Mouse (Mus musculus): ENCODE results near the gene Tpcn2.

Gene Tpcn2

GRCm38 (mm10) chr7:145299562-145300320 is 15.9 kb upstream of the Tpcn2 start:
- no peak for DNase-seq (ENCODE audit: low spot score)

- no peak for DNase-seq (ENCODE audit: low spot score)
Measured at GRCm38 (mm10) chr7:145298666-145299490, 15.1 kb upstream of the Tpcn2 start.

GRCm38 (mm10) chr7:145293859-145294258 is 10.0 kb upstream of the Tpcn2 start:
- no peak for DNase-seq (ENCODE audit: low spot score)

- DNase-seq (ENCODE audit: low spot score), result no peak
Measured at GRCm38 (mm10) chr7:145292726-145293125, 8.9 kb upstream of the Tpcn2 start.

- no peak for DNase-seq (ENCODE audit: low spot score)
Measured at GRCm38 (mm10) chr7:145291847-145292246, 8.0 kb upstream of the Tpcn2 start.

- DNase-seq (ENCODE audit: low spot score), result no peak
Measured at GRCm38 (mm10) chr7:145289302-145289701, 5.5 kb upstream of the Tpcn2 start.

- DNase-seq (ENCODE audit: low spot score), result no peak
Measured at GRCm38 (mm10) chr7:145287410-145287809, 3.6 kb upstream of the Tpcn2 start.

- DNase-seq (ENCODE audit: low spot score), result no peak
Measured at GRCm38 (mm10) chr7:145285476-145285875, 1.7 kb upstream of the Tpcn2 start.

- DNase-seq (ENCODE audit: low spot score), result no peak
Measured at GRCm38 (mm10) chr7:145284293-145284692, 482 bp upstream of the Tpcn2 start.

DNA sequence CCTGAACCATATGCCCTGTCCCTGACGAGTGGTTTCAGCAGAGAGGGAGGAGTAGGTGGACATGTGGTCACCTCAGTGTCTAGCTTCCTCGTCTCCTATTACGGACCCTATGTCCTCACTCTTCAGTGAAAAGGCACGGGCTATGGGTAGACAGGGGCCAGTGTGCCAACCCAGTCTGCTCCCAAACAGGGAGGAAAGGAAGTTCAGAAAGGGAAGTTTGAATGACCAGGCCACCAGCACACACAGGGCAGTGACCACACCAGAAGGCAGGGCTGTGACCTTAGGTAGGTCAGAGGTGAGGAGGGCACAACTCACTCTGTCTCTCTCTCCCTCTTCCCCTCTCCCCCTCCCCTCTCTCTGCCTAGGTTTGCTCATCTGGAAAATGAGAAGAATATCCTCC is 770 bp downstream of the Tpcn2 start:
- no peak for DNase-seq (ENCODE audit: low spot score)

- no peak for DNase-seq (ENCODE audit: low spot score)
Measured at GRCm38 (mm10) chr7:145281396-145281795, 2.4 kb downstream of the Tpcn2 start.

- no peak for DNase-seq (ENCODE audit: low spot score)
Measured at GRCm38 (mm10) chr7:145275488-145275887, 8.3 kb downstream of the Tpcn2 start.

DNA sequence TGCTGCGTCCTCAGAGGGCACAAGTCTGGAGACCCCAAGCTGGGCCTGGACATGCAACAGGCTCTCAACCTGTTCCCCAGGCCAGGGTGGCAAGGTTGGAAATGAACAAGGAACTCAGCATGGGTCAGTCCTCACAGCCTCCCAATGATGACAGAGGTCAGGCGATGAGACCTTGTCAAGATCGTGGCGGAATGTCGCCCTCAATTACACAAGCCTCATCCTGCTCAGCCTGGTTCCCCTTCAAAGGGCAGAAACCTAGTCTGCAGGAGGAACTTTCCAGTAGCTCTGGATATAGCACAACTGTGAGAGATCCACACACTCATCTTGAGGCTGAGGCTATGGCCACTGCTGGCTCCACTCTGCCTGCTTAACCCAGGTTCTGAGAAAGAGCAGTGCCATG is 12.9 kb downstream of the Tpcn2 start:
- no peak for DNase-seq (ENCODE audit: low spot score)

DNA sequence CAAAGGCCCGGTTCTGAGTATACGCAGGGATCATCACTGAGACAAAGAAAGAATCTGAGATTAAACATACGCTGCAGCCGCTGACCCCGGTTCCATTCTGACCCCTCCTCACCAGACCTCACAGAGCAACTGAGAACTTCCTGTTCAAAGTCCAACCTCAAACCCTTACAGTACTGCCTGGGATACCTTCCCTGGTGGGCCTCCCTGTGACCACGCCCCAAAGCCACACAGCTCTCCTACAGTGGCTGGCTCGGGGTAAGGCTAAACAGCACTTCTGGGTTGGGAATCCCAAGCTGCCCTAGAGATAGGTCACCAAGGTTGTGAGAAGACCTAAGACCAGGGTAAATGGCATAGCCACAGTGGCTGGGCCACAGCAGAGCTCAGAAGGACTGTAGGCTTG is 14.9 kb downstream of the Tpcn2 start:
- no peak for DNase-seq (ENCODE audit: low spot score)

DNA sequence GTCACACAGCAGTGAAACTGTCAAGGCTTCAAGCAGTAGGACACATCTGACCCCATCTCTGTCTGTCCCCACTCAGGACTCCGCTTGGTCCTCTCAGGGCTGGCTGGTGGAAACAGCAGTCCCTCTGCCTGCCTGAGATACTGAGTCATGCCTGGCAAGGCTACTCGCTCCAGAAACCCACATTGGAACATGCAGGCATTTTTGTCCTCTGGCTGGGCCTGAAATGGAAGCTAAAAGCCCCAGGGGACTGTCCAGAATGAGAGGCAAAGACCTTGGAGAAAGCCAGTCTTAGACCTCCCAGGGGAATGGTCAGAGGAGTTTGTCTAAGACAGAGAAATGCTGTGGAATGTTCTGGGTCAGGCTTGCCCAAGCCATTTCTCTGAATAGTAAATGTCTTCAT is 17.8 kb downstream of the Tpcn2 start:
- no peak for DNase-seq (ENCODE audit: low spot score)

- DNase-seq (ENCODE audit: low spot score), result no peak
Measured at GRCm38 (mm10) chr7:145264202-145264601, 19.6 kb downstream of the Tpcn2 start.

GRCm38 (mm10) chr7:145256092-145256491 is 27.7 kb downstream of the Tpcn2 start:
- DNase-seq (ENCODE audit: low spot score), result no peak

- no peak for DNase-seq (ENCODE audit: low spot score)
Measured at GRCm38 (mm10) chr7:145253986-145254630, 29.7 kb downstream of the Tpcn2 start.

GRCm38 (mm10) chr7:145252715-145253476 is 30.9 kb downstream of the Tpcn2 start:
- peak; percentile 59 for DNase-seq (ENCODE audit: low spot score)

- DNase-seq (ENCODE audit: low spot score), result no peak
Measured at GRCm38 (mm10) chr7:145250225-145250624, 33.6 kb downstream of the Tpcn2 start.

GRCm38 (mm10) chr7:145248911-145249310 is 34.9 kb downstream of the Tpcn2 start:
- DNase-seq (ENCODE audit: low spot score), result no peak

Measured in left cerebral cortex, adult 11 months (tissue).